Mouse (Mus musculus) lung, adult 18-20 months (tissue): Measurements from ENCODE around the gene Gm3417.
A peak's percentile ranks its signal among the peaks of the same experiment; 100 is the strongest.
"Not testable (repeated sequence)": the region's sequence is repeated elsewhere in the genome, so short reads cannot be mapped to it uniquely, and the experiment has no call there.

Experiments
- DNase-seq, 2 experiments: peaks; one replicate each; pipeline ENCODE4 v3.0.0; 2022; ENCODE audit warnings: mixed read lengths in 2 of 2

The Gm3417 gene

DNA sequence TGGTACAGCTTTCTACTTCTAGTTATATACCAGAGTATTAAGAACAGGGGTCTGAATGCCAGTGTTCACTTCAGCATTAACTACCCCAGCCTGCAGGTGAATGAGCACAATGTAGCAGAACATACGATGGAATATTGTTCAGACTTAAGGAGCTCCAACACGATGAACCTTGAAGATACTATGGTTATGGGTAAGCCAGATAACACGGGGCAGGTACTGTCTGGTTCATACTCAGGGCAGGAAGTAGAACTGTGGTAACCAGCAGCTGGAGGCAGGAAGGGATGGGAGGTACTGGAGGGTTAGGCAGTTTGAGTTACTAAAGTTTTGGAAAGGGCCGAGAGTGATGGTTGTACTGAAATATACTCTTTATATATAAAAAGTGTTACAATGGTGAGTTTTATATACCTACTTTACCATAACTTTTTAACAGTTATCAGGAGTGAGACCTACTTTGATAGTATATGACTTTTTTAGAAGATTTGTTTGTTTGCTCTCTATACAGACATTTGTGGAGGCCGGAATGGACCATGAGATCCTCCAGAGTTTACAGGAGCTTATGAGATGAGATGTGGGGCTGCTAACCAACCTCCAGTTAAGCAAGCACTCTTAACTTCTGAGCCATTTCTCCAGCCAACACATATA lies 19.8 kb downstream of the Gm3417 start:
- DNase-seq, result no peak

GRCm38 (mm10) chr17:14953452-14953851 lies 25.1 kb downstream of the Gm3417 start:
- DNase-seq, result peak in 1 of 2 experiments; percentile 26

DNA sequence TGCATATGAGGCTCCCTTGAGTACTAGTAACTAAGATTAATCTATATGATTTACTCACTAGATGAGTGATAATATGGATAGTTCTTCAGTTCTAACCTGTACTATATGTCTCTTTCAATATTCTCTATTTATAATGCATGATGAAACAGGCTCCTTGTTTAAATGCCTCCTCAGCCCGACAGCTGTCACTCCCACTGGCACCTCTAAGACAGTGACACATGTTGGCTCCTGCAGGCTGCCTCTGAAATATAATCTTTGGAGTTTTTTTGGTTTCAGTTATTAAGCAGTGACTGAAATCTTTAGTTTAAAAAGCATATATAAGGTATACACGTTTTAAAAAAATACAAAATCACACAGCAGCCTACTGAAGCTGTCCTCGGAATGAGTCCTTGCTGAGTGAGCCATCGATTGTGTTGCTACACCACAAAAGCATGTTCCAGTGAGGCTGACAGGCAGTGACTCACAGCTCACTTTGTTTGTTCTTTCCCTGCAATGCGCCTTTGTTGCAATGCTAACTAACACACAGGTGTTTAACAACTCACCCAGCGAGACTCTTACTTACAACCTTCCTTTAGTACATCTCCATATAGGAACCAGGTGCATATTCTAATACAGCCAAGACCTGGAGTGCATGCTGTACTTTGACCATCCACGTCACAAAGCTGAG lies 29.3 kb downstream of the Gm3417 start:
- DNase-seq, result no peak

- no peak for DNase-seq
Measured at GRCm38 (mm10) chr17:14944551-14944950, 34.0 kb downstream of the Gm3417 start.

DNA sequence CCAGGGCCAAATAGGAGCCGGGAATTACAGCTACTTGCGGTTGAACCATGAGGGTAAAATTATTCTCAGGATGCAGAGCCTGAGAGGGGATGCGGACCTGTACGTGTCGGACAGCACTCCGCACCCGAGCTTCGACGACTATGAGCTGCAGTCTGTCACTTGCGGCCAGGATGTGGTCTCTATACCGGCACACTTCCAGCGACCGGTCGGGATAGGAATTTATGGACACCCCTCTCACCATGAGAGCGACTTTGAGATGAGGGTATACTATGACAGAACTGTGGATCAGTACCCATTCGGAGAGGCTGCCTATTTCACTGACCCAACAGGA lies 34.9 kb downstream of the Gm3417 start:
- DNase-seq, result no peak

- DNase-seq, result peak; percentile 98 to 99
Measured at GRCm38 (mm10) chr17:14943009-14943728, 35.4 kb downstream of the Gm3417 start, which contains the start of the genes Wdr27 and 1600012H06Rik. Wdr27 (minus strand) TSS chr17:14943158. 1600012H06Rik (plus strand) TSS chr17:14943184.

DNA sequence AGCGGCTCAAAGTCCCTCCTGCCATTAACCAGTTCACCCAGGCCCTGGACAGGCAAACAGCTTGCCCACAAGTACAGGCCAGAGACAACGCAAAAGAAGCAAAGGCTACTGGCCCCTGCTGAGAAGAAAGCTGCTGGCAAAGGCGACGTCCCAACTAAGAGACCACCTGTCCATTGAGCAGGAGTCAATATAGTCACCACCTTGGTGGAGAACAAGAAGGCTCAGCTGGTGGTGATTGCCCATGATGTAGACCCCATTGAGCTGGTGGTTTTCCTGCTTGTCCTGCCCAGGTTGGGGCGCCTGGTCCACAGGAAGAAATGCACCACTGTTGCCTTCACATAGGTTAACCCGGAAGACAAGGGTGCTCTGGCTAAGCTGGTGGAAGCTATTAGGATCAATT lies 36.4 kb downstream of the Gm3417 start:
- not testable (repeated sequence) for DNase-seq

DNA sequence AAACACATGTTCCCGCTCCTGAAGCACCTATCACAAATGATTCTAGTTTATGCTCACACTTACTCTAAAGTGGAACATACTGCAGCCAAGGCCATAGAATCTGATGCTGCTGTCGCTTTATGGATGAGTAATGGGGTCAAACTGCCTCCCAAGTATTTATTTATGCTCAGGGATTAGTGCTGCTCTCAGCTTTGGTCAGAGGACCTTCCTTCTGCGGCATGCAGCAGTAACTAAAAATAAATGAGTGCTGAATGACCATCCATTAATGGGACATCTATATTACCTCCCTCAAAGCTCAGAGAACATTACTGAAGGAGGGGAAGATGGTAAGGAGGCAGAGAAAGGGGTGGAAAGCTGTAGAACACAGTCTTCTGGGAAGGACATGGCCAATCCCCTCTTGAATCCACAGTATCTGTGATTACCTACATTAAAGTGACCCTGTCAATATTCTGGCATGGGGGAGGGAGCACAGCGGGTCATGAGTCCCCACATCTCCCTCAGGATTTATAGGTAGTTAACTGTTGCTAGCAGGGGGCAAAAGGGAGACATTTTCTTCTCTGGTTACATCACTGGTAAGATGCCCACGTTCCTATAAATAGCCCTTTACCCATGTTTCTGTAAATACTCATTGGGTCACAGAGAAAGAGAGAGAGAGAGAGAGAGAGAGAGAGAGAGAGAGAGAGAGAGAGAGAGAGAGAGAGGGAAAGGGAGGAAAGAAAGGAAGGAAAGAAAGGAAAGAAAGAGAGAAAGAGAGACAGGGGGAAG lies 42.6 kb downstream of the Gm3417 start:
- DNase-seq, result no peak

GRCm38 (mm10) chr17:14935280-14935679 lies 43.3 kb downstream of the Gm3417 start:
- DNase-seq, result not testable (repeated sequence)

- DNase-seq, result no peak
Measured at GRCm38 (mm10) chr17:14931469-14931868, 47.1 kb downstream of the Gm3417 start.

GRCm38 (mm10) chr17:14930697-14931096 lies 47.9 kb downstream of the Gm3417 start:
- no peak for DNase-seq

DNA sequence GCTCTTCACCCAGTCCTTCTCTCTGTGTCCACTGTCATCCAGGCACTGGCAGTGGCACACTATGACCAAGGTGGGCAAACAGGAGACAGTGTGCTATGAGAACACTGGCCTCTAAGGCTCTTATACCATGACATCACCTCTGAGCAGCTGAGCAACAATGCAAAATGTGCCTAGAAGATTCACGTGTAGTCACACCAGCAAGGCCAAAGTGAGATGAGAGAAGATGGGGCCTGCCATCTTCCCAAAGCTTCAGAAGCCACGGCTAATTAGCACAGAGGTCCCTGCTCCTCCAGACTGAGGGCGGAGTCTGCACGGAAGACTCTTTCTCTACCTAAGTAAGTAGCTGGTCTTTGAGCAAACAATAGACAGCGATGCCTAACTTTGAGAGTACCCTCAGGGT lies 50.0 kb downstream of the Gm3417 start:
- DNase-seq, result no peak

DNA sequence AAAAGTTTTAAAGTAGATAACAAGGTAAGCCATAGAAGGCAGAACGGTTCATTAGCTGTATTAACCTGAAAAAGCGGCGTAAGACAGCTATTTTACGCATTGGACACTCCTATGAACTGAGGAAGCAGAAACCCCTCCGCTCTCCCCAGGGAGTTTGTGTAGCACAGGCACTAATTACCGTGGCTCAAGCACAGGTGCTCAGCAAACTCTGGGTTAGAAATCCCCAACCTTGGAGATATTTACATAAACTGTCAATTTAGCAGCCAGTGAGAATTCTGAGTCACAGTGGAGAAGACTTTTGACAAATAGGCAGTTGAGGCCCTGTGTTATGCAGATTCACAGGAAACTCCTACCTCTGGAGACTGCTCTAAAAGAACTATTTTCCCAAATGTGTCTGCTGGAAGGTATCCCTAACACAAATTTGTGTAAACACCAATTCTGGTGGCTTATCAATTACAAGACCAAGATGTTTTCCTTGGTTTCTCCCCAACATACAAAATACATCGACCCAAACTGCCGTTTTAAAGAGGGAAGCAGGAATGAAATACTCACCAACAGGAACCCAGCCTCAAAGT lies 50.9 kb downstream of the Gm3417 start:
- DNase-seq, result no peak

- DNase-seq, result no peak
Measured at GRCm38 (mm10) chr17:14921582-14921981, 57.0 kb downstream of the Gm3417 start.

DNA sequence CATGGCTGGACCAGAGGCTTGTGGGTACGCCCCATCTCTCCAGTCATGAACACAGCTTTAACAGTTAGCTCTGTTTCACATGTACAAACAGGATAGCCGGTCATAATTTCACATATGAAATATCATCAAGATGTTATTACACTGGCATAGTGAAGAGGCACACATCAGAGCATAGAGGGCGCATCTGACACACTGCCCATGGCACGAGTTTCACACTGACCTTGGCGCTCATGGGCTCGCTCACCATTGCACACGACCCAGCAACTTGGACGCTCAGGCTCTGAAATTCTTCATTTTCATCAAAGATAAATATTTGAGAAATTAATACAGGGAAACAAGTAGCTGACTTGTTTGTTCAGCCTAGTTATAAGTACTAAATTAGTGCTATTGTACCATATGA lies 60.7 kb downstream of the Gm3417 start:
- DNase-seq, result no peak

DNA sequence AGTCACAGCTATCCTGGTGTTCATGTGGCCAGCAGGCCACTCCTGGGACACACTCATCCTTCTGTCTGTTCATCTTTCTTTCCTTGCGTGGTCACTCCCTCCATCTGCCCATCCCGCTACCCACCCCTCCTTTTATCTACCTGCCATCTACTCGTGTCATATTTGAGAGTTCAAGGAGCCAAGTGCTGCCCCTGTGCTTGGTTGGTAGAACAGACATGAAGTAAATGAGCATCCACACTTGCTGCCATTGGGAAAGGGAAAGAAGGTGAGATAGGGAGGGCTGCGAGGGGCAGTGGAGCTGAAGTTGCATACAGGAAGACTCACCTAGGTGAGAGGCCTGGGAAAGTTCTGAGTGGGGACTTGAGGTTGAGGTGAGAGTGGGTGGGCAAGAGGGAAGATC lies 64.2 kb downstream of the Gm3417 start:
- no peak for DNase-seq
